20 mouse cellular contexts compared by ENCODE assay signal in genomic region chr7:99230061-99230747, GRCm38 (mm10). TPM values are rescaled to one million over a fixed set of nuclear protein-coding genes. Genes with fewer than 3 reads are reported as not detected.
DNase-seq lines count a peak whose midpoint lies in the region; ATAC-seq and TF ChIP-seq lines count a peak whose summit lies in the region.
"Had no signal": no experiment of that assay in that cellular context is flagged by ENCODE, and none has a peak within 500 bp of the region (broad histone marks: within the 10 kb centered on the region; RNA-seq: fewer than 3 reads in every experiment).

No protein-coding gene starts in this region.

- H3K79me2 ChIP-seq in liver, adult 2 months (ENCODE audit: control insufficient read depth, insufficient read depth, low read length) = no peaks in the 10 kb centered on the region

- H3K9ac ChIP-seq in liver, adult 2 months (ENCODE audit: low read depth, low read length) = peak overlapping the region; percentile 15
- no peak overlapping the region for H3K9ac ChIP-seq in liver, embryonic 11.5 days (ENCODE audit: low read depth, low read length)
- no peak overlapping the region for H3K9ac ChIP-seq in intestine, embryonic 15.5 days
- H3K9ac ChIP-seq in kidney, postnatal 0 days (ENCODE audit: low read depth, low read length) = no peak overlapping the region
- no peak overlapping the region for H3K9ac ChIP-seq in liver, embryonic 16.5 days (ENCODE audit: low read depth, low read length)
- no peak overlapping the region for H3K9ac ChIP-seq in hindbrain, embryonic 16.5 days (ENCODE audit: low read depth, low read length)
- H3K9ac ChIP-seq: embryonic facial prominence, embryonic 12.5 days; midbrain, embryonic 15.5 days had no signal

- H3K4me2 ChIP-seq in liver, embryonic 11.5 days = no peak overlapping the region
- H3K4me2 ChIP-seq in intestine, embryonic 15.5 days (replicated peaks) = no peak overlapping the region
- H3K4me2 ChIP-seq in kidney, postnatal 0 days (ENCODE audit: low read length) = no peak overlapping the region
- no peak overlapping the region for H3K4me2 ChIP-seq in liver, embryonic 16.5 days (ENCODE audit: low read depth, low read length)
- H3K4me2 ChIP-seq in hindbrain, embryonic 16.5 days (ENCODE audit: low read length) = no peak overlapping the region
- H3K4me2 ChIP-seq: embryonic facial prominence, embryonic 12.5 days; midbrain, embryonic 15.5 days had no signal

- no peak overlapping the region for H3K4me3 ChIP-seq in liver, adult 2 months (ENCODE audit: insufficient read depth, low read depth, low read length)
- H3K4me3 ChIP-seq in liver, embryonic 11.5 days (ENCODE audit: low read depth, low read length) = no peak overlapping the region
- no peak overlapping the region for H3K4me3 ChIP-seq in intestine, embryonic 15.5 days (replicated peaks)
- H3K4me3 ChIP-seq in kidney, postnatal 0 days (replicated peaks; ENCODE audit: low read depth, low read length) = no peak overlapping the region
- H3K4me3 ChIP-seq in liver, embryonic 16.5 days (ENCODE audit: low read depth, low read length) = no peak overlapping the region
- H3K4me3 ChIP-seq in hindbrain, embryonic 16.5 days (ENCODE audit: low read length) = no peak overlapping the region
- H3K4me3 ChIP-seq: embryonic facial prominence, embryonic 12.5 days; gastrocnemius, adult 2 months; heart, adult 2 months; midbrain, embryonic 15.5 days had no signal

- H3K9me3 ChIP-seq in liver, embryonic 11.5 days (ENCODE audit: control insufficient read depth, low read length) = no peaks in the 10 kb centered on the region
- no peaks in the 10 kb centered on the region for H3K9me3 ChIP-seq in intestine, embryonic 15.5 days
- no peaks in the 10 kb centered on the region for H3K9me3 ChIP-seq in kidney, postnatal 0 days (replicated peaks; ENCODE audit: low read length)
- no peaks in the 10 kb centered on the region for H3K9me3 ChIP-seq in liver, embryonic 16.5 days (replicated peaks; ENCODE audit: control insufficient read depth, low read length)
- H3K9me3 ChIP-seq in hindbrain, embryonic 16.5 days (ENCODE audit: control insufficient read depth, low read length) = no peaks in the 10 kb centered on the region
- H3K9me3 ChIP-seq: embryonic facial prominence, embryonic 12.5 days; midbrain, embryonic 15.5 days had no signal

- TF ChIP-seq POLR2A in liver, adult 2 months (IDR thresholded peaks at IDR 0.05; ENCODE audit: extremely low read depth, insufficient read depth, low read length) = no peak

- ATAC-seq in liver, embryonic 11.5 days (replicated peaks; ENCODE audit: low FRiP score) = no peak; the same call in 1 of the 2 replicates
- ATAC-seq in intestine, embryonic 15.5 days = peak; percentile 81
- ATAC-seq in kidney, postnatal 0 days (replicated peaks; ENCODE audit: low FRiP score, low read depth) = peak; percentile 72
- no peak for ATAC-seq in liver, embryonic 16.5 days (ENCODE audit: low read depth)
- no peak for ATAC-seq in hindbrain, embryonic 16.5 days
- ATAC-seq: inflammation-experienced regulatory T-cells, adult 6 months; midbrain, embryonic 15.5 days had no signal

- no peak for TF ChIP-seq CTCF in liver, adult 2 months (IDR thresholded peaks at IDR 0.05; ENCODE audit: low read depth, low read length)
- no peak for TF ChIP-seq CTCF in kidney, postnatal 0 days (IDR thresholded peaks at IDR 0.05; ENCODE audit: low read depth)

- no peaks in the 10 kb centered on the region for H3K27me3 ChIP-seq in liver, adult 2 months (ENCODE audit: control insufficient read depth, insufficient read depth, low read length)
- H3K27me3 ChIP-seq in liver, embryonic 11.5 days (replicated peaks; ENCODE audit: control insufficient read depth, insufficient read depth, low read length) = no peaks in the 10 kb centered on the region
- H3K27me3 ChIP-seq in intestine, embryonic 15.5 days (replicated peaks) = no peaks in the 10 kb centered on the region
- H3K27me3 ChIP-seq in kidney, postnatal 0 days (ENCODE audit: insufficient read depth, low read length) = no peaks in the 10 kb centered on the region
- no peaks in the 10 kb centered on the region for H3K27me3 ChIP-seq in liver, embryonic 16.5 days (ENCODE audit: control insufficient read depth, insufficient read depth, low read depth, low read length)
- H3K27me3 ChIP-seq in hindbrain, embryonic 16.5 days (replicated peaks; ENCODE audit: control insufficient read depth, insufficient read depth, low read length) = no peaks in the 10 kb centered on the region
- H3K27me3 ChIP-seq: embryonic facial prominence, embryonic 12.5 days; midbrain, embryonic 15.5 days had no signal

- WGBS in liver, adult 2 months = 36% methylated on average over 7 of the region's 7 CpGs
- 74% methylated on average over 7 of the region's 7 CpGs for WGBS in liver, embryonic 11.5 days
- WGBS in intestine, embryonic 15.5 days = 54% methylated on average over 7 of the region's 7 CpGs
- 57% methylated on average over 7 of the region's 7 CpGs for WGBS in kidney, postnatal 0 days
- 46% methylated on average over 7 of the region's 7 CpGs for WGBS in liver, embryonic 16.5 days (ENCODE audit: insufficient replicate concordance)
- WGBS in hindbrain, embryonic 16.5 days = 74% methylated on average over 7 of the region's 7 CpGs

- H3K27ac ChIP-seq in liver, adult 2 months (replicated peaks; ENCODE audit: insufficient read depth, low read depth, low read length) = peak overlapping the region; percentile 89
- H3K27ac ChIP-seq in liver, embryonic 11.5 days (ENCODE audit: low read depth, low read length) = no peak overlapping the region
- peak overlapping the region; percentile 71 for H3K27ac ChIP-seq in intestine, embryonic 15.5 days
- peak overlapping the region; percentile 22; the same call in 1 of the 2 replicates for H3K27ac ChIP-seq in kidney, postnatal 0 days
- H3K27ac ChIP-seq in liver, embryonic 16.5 days (ENCODE audit: low read length) = peak overlapping the region; percentile 25; the same call in 1 of the 2 replicates
- H3K27ac ChIP-seq in hindbrain, embryonic 16.5 days (ENCODE audit: low read depth, low read length) = no peak overlapping the region
- H3K27ac ChIP-seq: embryonic facial prominence, embryonic 12.5 days; gastrocnemius, adult 2 months; heart, adult 2 months; midbrain, embryonic 15.5 days had no signal

- H3K36me3 ChIP-seq in liver, adult 2 months (ENCODE audit: control insufficient read depth, insufficient read depth, low read length) = no peaks in the 10 kb centered on the region
- H3K36me3 ChIP-seq in liver, embryonic 11.5 days (ENCODE audit: control insufficient read depth, insufficient read depth, low read length) = no peaks in the 10 kb centered on the region
- no peaks in the 10 kb centered on the region for H3K36me3 ChIP-seq in intestine, embryonic 15.5 days
- no peaks in the 10 kb centered on the region for H3K36me3 ChIP-seq in kidney, postnatal 0 days (ENCODE audit: insufficient read depth, low read length)
- H3K36me3 ChIP-seq in liver, embryonic 16.5 days (ENCODE audit: control insufficient read depth, insufficient read depth) = no peaks in the 10 kb centered on the region
- no peaks in the 10 kb centered on the region for H3K36me3 ChIP-seq in hindbrain, embryonic 16.5 days (ENCODE audit: control insufficient read depth, insufficient read depth, low read length)
- H3K36me3 ChIP-seq: embryonic facial prominence, embryonic 12.5 days; midbrain, embryonic 15.5 days had no signal

- H3K4me1 ChIP-seq in liver, adult 2 months (ENCODE audit: control insufficient read depth, insufficient read depth, low read length) = peaks cover 32% of the 10 kb centered on the region
- no peaks in the 10 kb centered on the region; the same call in 1 of the 2 replicates for H3K4me1 ChIP-seq in liver, embryonic 11.5 days (replicated peaks; ENCODE audit: control insufficient read depth, insufficient read depth, low read length)
- peaks cover 12% of the 10 kb centered on the region; the same call in 1 of the 2 replicates for H3K4me1 ChIP-seq in intestine, embryonic 15.5 days (replicated peaks)
- H3K4me1 ChIP-seq in kidney, postnatal 0 days (replicated peaks; ENCODE audit: insufficient read depth, low read length) = no peaks in the 10 kb centered on the region
- peaks cover 12% of the 10 kb centered on the region for H3K4me1 ChIP-seq in liver, embryonic 16.5 days (ENCODE audit: control insufficient read depth, low read depth, low read length)
- H3K4me1 ChIP-seq in hindbrain, embryonic 16.5 days (ENCODE audit: control insufficient read depth, insufficient read depth, low read depth, low read length) = no peaks in the 10 kb centered on the region
- H3K4me1 ChIP-seq: midbrain, embryonic 15.5 days had no signal

- DNase-seq in liver, adult 2 months (ENCODE audit: extremely low read depth, low read depth, low spot score) = peak; percentile 93
- no peak for DNase-seq in liver, embryonic 11.5 days (ENCODE audit: low spot score)
- no peak for DNase-seq in kidney, postnatal 0 days (ENCODE audit: low spot score)
- DNase-seq in adrenal gland, postnatal 36 days = no peak
- no peak for DNase-seq in ovary, adult 18-20 months (ENCODE audit: low spot score)
- DNase-seq: adrenal gland, adult 8-10 months; B cell, adult 2 months; cerebellum, adult 9-11 months; heart, adult 2 months; thymus, postnatal 36 days had no signal

RNA-seq across cellular contexts. Expression of gene Mogat2, which starts 8.2 kb away (rescaled TPM):
- total RNA-seq in liver, adult 2 months (2014; rRNA removed) = 0.20 and 0.74 TPM in 2 replicates
- polyA plus RNA-seq in liver, adult 2 months (2012; rRNA removed) = 0.22 and 0.34 TPM in 2 replicates
- 37.8 and 42.2 TPM in 2 replicates for polyA plus RNA-seq in liver, embryonic 11.5 days (2014; fragmentation: Nextera tagmentation; extraction: Ambion mirVana)
- 120 and 142 TPM in 2 replicates for polyA plus RNA-seq in intestine, embryonic 15.5 days (2015; fragmentation: Nextera tagmentation; extraction: Ambion mirVana)
- polyA plus RNA-seq in kidney, postnatal 0 days (2015; fragmentation: Nextera tagmentation; extraction: Ambion mirVana) = 18.3 and 21.8 TPM in 2 replicates
- polyA plus RNA-seq in liver, embryonic 16.5 days (2015; fragmentation: Nextera tagmentation; extraction: Ambion mirVana) = 23.8 and 24.9 TPM in 2 replicates
- 0.80 and 1.3 TPM in 2 replicates for polyA plus RNA-seq in hindbrain, embryonic 16.5 days (2015; fragmentation: Nextera tagmentation; extraction: Ambion mirVana)
- 1 to 10 TPM in 1 of 2 experiments, under 1 TPM in 1; 0.16 to 1.5 TPM for total RNA-seq in adrenal gland, postnatal 36 days (2021)
- total RNA-seq: gastrocnemius, adult 2 months; heart, adult 2 months; heart, postnatal 25 days; layer of hippocampus, postnatal 14 days; left cerebral cortex, postnatal 25 days had no signal
- polyA plus RNA-seq: inflammation-experienced regulatory T-cells, adult 6 months had no signal

RNA-seq across cellular contexts. Expression of gene Map6, which starts 37.0 kb away (rescaled TPM):
- not detected in 2 replicates for total RNA-seq in liver, adult 2 months (2014; rRNA removed)
- polyA plus RNA-seq in liver, adult 2 months (2012; rRNA removed) = 0.04 TPM in 1 of 2 replicates, not detected in the other
- 0.32 and 0.69 TPM in 2 replicates for polyA plus RNA-seq in liver, embryonic 11.5 days (2014; fragmentation: Nextera tagmentation; extraction: Ambion mirVana)
- polyA plus RNA-seq in intestine, embryonic 15.5 days (2015; fragmentation: Nextera tagmentation; extraction: Ambion mirVana) = 6.1 and 6.8 TPM in 2 replicates
- polyA plus RNA-seq in kidney, postnatal 0 days (2015; fragmentation: Nextera tagmentation; extraction: Ambion mirVana) = 1.7 and 1.8 TPM in 2 replicates
- 0.07 TPM in 1 of 2 replicates, not detected in the other for polyA plus RNA-seq in liver, embryonic 16.5 days (2015; fragmentation: Nextera tagmentation; extraction: Ambion mirVana)
- polyA plus RNA-seq in hindbrain, embryonic 16.5 days (2015; fragmentation: Nextera tagmentation; extraction: Ambion mirVana) = 127 and 137 TPM in 2 replicates
- 1 to 10 TPM; 7.6 to 7.9 TPM for total RNA-seq in adrenal gland, postnatal 36 days (2021)

RNA-seq across cellular contexts. Expression of gene Dgat2, which starts 47.7 kb away (rescaled TPM):
- 464 and 499 TPM in 2 replicates for total RNA-seq in liver, adult 2 months (2014; rRNA removed)
- 610 and 703 TPM in 2 replicates for polyA plus RNA-seq in liver, adult 2 months (2012; rRNA removed)
- polyA plus RNA-seq in liver, embryonic 11.5 days (2014; fragmentation: Nextera tagmentation; extraction: Ambion mirVana) = 59.9 and 60.1 TPM in 2 replicates
- polyA plus RNA-seq in intestine, embryonic 15.5 days (2015; fragmentation: Nextera tagmentation; extraction: Ambion mirVana) = 176 and 204 TPM in 2 replicates
- 53.1 and 57.3 TPM in 2 replicates for polyA plus RNA-seq in kidney, postnatal 0 days (2015; fragmentation: Nextera tagmentation; extraction: Ambion mirVana)
- polyA plus RNA-seq in liver, embryonic 16.5 days (2015; fragmentation: Nextera tagmentation; extraction: Ambion mirVana) = 168 and 194 TPM in 2 replicates
- polyA plus RNA-seq in hindbrain, embryonic 16.5 days (2015; fragmentation: Nextera tagmentation; extraction: Ambion mirVana) = 23.7 and 24.9 TPM in 2 replicates
- 100 to 1,000 TPM; 307 to 556 TPM for total RNA-seq in adrenal gland, postnatal 36 days (2021)

Comparison
In these comparisons a context has a peak if more than half of its experiments do, and no peak if none do; other contexts are left out.
1. H3K27ac ChIP-seq: peak in liver, adult 2 months (single experiment), intestine, embryonic 15.5 days (single experiment), kidney, postnatal 0 days (single experiment) and liver, embryonic 16.5 days (single experiment); none in liver, embryonic 11.5 days (single experiment) and hindbrain, embryonic 16.5 days (single experiment).
2. ATAC-seq: peak in intestine, embryonic 15.5 days (single experiment) and kidney, postnatal 0 days (single experiment); none in liver, embryonic 11.5 days (single experiment), liver, embryonic 16.5 days (single experiment) and hindbrain, embryonic 16.5 days (single experiment).
3. RNA of gene Map6, which starts 37.0 kb away (polyA plus RNA-seq): 127 to 137 TPM in hindbrain, embryonic 16.5 days; 6.1 to 6.8 TPM in intestine, embryonic 15.5 days, 1.7 to 1.8 TPM in kidney, postnatal 0 days, 0.32 to 0.69 TPM in liver, embryonic 11.5 days, 0.07 TPM in liver, embryonic 16.5 days and 0.04 TPM in liver, adult 2 months; every median in the first group is over 10 times any median in the second.